Mouse (Mus musculus) ES-E14 (cell line): ENCODE measurements at regions not wholly inside any gene's neighbourhood (a gene's known extent, or its start where the extent isn't known, plus 50 kb on each side); places are given as distances from the start of the nearest gene placed in this dataset.
"Not testable (repeated sequence)": the region's sequence is repeated elsewhere in the genome, so short reads cannot be mapped to it uniquely, and the experiment has no call there.

Source experiments
- DNase-seq: peaks from one replicate; pipeline ENCODE4 v3.0.0-alpha.2; 2013; ENCODE audit warnings: low read depth, low spot score
- H3K27ac ChIP-seq: 2 replicates; pipeline ENCODE4 v1.5.1; 2012; ENCODE audit warnings: low read depth, mild to moderate bottlenecking, low read length, moderate library complexity, mixed read lengths; ENCODE audit not compliant: poor library complexity, insufficient read depth, severe bottlenecking
- H3K36me3 ChIP-seq: 2 replicates; pipeline ENCODE4 v1.6.1; 2012; ENCODE audit warnings: mild to moderate bottlenecking, low read length, moderate library complexity, mixed read lengths; ENCODE audit not compliant: control insufficient read depth, poor library complexity, insufficient read depth, severe bottlenecking
- H3K4me1 ChIP-seq, 2 experiments: fragments of 150-350 bp in 1 of 2; sonication (generic) in 1 of 2; 2 replicates each; pipeline ENCODE4 v1.6.1; 2012; ENCODE audit warnings: low read length in 2 of 2, mild to moderate bottlenecking in 1 of 2, mixed read lengths in 1 of 2; ENCODE audit not compliant: control insufficient read depth in 2 of 2, insufficient read depth in 2 of 2, poor library complexity in 1 of 2
- H3K4me3 ChIP-seq, 2 experiments: fragments of 150-350 bp in 1 of 2; sonication (generic) in 1 of 2; 2 replicates each; pipeline ENCODE4 v1.5.1; 2012; ENCODE audit warnings: low read length in 2 of 2, low read depth in 1 of 2, mild to moderate bottlenecking in 1 of 2, mixed read lengths in 1 of 2; ENCODE audit not compliant: insufficient read depth in 1 of 2, poor library complexity in 1 of 2, severe bottlenecking in 1 of 2
- H3K9ac ChIP-seq: 2 replicates; pipeline ENCODE4 v1.6.1; 2012; ENCODE audit warnings: low read depth, mild to moderate bottlenecking, low read length, mixed read lengths; ENCODE audit not compliant: poor library complexity, insufficient read depth, severe bottlenecking
- H3K9me3 ChIP-seq: fragments of 150-350 bp; sonication (generic); 2 replicates; pipeline ENCODE4 v1.6.1; 2012; ENCODE audit warnings: low read depth, mild to moderate bottlenecking, low read length; ENCODE audit not compliant: control insufficient read depth, insufficient read depth
- CHD2 ChIP-seq: IDR thresholded peaks from 2 replicates; pipeline ENCODE4 v1.6.1; 2014; ENCODE audit warnings: mild to moderate bottlenecking, low read depth, low read length, inconsistent platforms
- HCFC1 ChIP-seq: IDR thresholded peaks from 2 replicates; pipeline ENCODE4 v1.6.1; 2012; ENCODE audit warnings: low read length, inconsistent platforms, borderline replicate concordance; ENCODE audit not compliant: insufficient read depth
- MAFK ChIP-seq: IDR thresholded peaks from 2 replicates; pipeline ENCODE4 v1.6.1; 2014; ENCODE audit warnings: mild to moderate bottlenecking, low read depth, low read length, inconsistent platforms; ENCODE audit not compliant: insufficient read depth
- ZC3H11A ChIP-seq: IDR thresholded peaks from 2 replicates; pipeline ENCODE4 v1.6.1; 2012; ENCODE audit warnings: low read depth, mild to moderate bottlenecking, inconsistent platforms, low read length, borderline replicate concordance
- ZNF384 ChIP-seq: IDR thresholded peaks from 2 replicates; pipeline ENCODE4 v1.6.1; 2012; ENCODE audit warnings: low read depth, low read length, inconsistent platforms
- in situ Hi-C, 2 experiments: fragments of 600-800 bp; cut with MboI; formaldehyde crosslinking; loops; one replicate each; pipeline ENCODE4 v1.15.1; 2025; ENCODE audit warnings: low sequenced_read_pairs in 2 of 2, inconsistent platforms in 1 of 2; ENCODE audit not compliant: unreplicated experiment in 2 of 2

GRCm38 (mm10) chr10:55485396-55486025 lies 621.2 kb upstream of the Msl3l2 start:
- H3K27ac ChIP-seq, H3K36me3 ChIP-seq, H3K9me3 ChIP-seq, H3K4me3 ChIP-seq, H3K9ac ChIP-seq, DNase-seq, in situ Hi-C loops, H3K4me1 ChIP-seq: not testable (repeated sequence)

GRCm38 (mm10) chr10:55522706-55523105 lies 584.0 kb upstream of the Msl3l2 start:
- no peak overlapping the region for H3K4me3 ChIP-seq
- H3K36me3 ChIP-seq: no peaks in the 10 kb centered on the region
- H3K27ac ChIP-seq: no peak overlapping the region
- H3K9ac ChIP-seq: no peak overlapping the region
- H3K4me1 ChIP-seq: no peaks in the 10 kb centered on the region
- H3K9me3 ChIP-seq: no peaks in the 10 kb centered on the region
- no peak for DNase-seq
- in situ Hi-C loops: no loop called here
- TF ChIP-seq CHD2 (no peak), ZC3H11A (no peak), MAFK (no peak), ZNF384 (no peak)

GRCm38 (mm10) chr10:55537410-55537809 lies 569.3 kb upstream of the Msl3l2 start:
- DNase-seq: peak; percentile 28
- TF ChIP-seq CHD2 (no peak), ZC3H11A (no peak), ZNF384 (no peak), HCFC1 (no peak), MAFK (no peak)
- Histone ChIP-seq H3K4me1 (no peaks in the 10 kb centered on the region), H3K36me3 (no peaks in the 10 kb centered on the region), H3K9me3 (no peaks in the 10 kb centered on the region), H3K27ac (no peak overlapping the region), H3K4me3 (no peak overlapping the region), H3K9ac (no peak overlapping the region)
- in situ Hi-C loops: no loop called here

GRCm38 (mm10) chr10:55546441-55547430 lies 560.0 kb upstream of the Msl3l2 start:
- Histone ChIP-seq H3K27ac (no peak overlapping the region), H3K4me3 (no peak overlapping the region), H3K36me3 (no peaks in the 10 kb centered on the region), H3K9ac (no peak overlapping the region), H3K4me1 (no peaks in the 10 kb centered on the region), H3K9me3 (no peaks in the 10 kb centered on the region)
- in situ Hi-C loops: no loop called here
- DNase-seq: no peak
- TF ChIP-seq HCFC1 (no peak), ZNF384 (no peak), CHD2 (no peak), MAFK (no peak), ZC3H11A (no peak)
